Mouse (Mus musculus): ENCODE data around the gene Podxl2.

- TF ChIP-seq CTCF (IDR thresholded peaks at IDR 0.05; ENCODE audit: insufficient read depth, low read length), result no peak
- no peak for TF ChIP-seq POLR2A (IDR thresholded peaks at IDR 0.05; ENCODE audit: borderline replicate concordance, extremely low read depth, low read depth, low read length)
Measured at GRCm38 (mm10) chr6:88884690-88885089, 9.8 kb upstream of the Podxl2 start.

Data from lung, adult 2 months (tissue).